Mouse (Mus musculus): ENCODE measurements around the gene Ufc1. TPM values are rescaled to one million over a fixed set of nuclear protein-coding genes. Genes with fewer than 3 reads are reported as not detected.
A peak's percentile ranks its signal among the peaks of the same experiment; 100 is the strongest.
"Not testable (repeated sequence)": the region's sequence is repeated elsewhere in the genome, so short reads cannot be mapped to it uniquely, and the experiment has no call there.

Ufc1 gene
- total RNA-seq, 2 experiments from 2014 or later: 84.3 to 93.2 TPM

DNA sequence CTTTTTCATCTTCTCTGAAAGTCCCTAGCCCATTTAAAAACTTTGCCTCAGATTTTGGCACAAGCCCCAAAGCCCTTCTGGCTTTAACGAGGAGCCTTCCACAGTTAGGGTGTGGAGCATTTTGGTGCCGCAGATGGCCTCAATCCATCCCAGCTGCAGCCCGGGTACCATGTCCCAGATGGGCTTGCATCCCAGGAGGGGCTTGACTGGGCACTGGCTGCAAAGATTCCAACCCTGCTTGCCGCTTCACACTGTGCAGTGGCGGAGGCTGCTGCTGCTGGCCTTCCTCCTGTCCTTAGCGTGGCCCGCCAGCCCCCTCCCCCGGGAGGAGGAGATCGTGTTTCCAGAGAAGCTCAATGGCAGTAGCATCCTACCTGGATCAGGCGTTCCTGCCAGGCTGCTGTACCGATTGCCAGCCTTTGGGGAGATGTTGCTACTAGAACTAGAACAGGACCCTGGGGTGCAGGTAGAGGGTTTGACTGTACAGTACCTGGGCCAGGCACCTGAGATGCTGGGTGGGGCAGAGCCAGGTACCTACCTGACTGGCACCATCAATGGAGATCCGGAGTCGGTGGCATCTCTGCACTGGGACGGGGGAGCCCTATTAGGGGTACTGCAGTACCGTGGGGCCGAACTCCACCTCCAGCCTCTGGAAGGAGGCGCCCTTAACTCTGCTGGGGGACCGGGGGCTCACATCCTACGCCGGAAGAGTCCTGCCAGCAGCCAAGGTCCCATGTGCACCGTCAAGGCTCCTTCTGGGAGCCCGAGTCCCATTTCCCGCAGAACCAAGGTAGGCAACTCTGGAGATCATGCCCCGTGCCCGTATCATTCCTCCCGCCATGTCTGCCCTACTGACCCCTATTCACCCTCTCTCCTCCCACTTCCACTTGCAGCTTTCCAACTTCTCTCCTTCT, 43.9 kb downstream of the Ufc1 start, which contains the start of gene Ndufs2:
TSS of gene Ndufs2 (minus strand) at position 709 of the 914 bp plus-strand sequence.
- TF ChIP-seq CTCF (IDR thresholded peaks at IDR 0.05): no peak
- Histone ChIP-seq H3K27ac (peak within 1 kb of the TSS; percentile 97), H3K4me3 (peak within 1 kb of the TSS; percentile 75)
- intact Hi-C loops (cut with DNase I): no loop called here
- peak; percentile 60 for DNase-seq

DNA sequence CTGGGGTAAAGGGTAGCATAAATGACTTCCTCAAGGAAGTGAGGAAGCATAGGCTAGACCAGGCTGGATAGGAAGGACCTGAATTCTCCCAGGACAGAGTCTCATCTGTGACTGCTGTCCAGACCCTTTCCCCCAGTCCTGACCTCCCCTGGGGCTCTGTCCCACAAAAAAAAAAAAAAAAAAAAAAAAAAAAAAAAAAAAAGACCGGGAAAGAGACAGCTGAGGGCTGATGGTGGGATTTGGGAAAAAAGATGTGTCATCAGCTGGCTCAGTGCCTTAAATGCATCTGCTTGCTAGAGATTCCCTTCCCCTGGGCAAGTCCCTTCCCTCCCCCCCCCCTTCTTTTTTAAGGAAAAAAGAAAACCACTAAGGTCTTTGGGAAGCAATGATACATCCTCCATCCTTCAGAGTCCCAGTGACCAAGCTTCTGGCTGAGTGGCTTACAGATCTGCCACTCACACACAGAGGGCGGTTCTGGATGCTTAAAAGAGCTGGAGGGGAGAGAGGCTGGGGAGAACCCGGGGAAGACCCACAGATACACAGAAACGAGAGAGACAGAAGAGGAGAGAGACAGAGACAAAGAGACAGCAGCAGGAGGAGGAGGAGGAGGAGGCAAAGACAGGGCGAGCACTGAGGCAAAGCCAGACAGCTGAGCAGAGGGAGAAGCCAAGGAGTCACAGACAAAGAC, 44.8 kb downstream of the Ufc1 start, which contains the start of gene Adamts4:
TSS of gene Adamts4 (plus strand) at position 509 of the 688 bp plus-strand sequence.
- intact Hi-C loops (cut with DNase I): no loop called here
- Histone ChIP-seq H3K27ac (peak within 1 kb of the TSS; percentile 97), H3K4me3 (peak within 1 kb of the TSS; percentile 75)
- no peak for TF ChIP-seq CTCF (IDR thresholded peaks at IDR 0.05)
- peak; percentile 60 for DNase-seq

DNA sequence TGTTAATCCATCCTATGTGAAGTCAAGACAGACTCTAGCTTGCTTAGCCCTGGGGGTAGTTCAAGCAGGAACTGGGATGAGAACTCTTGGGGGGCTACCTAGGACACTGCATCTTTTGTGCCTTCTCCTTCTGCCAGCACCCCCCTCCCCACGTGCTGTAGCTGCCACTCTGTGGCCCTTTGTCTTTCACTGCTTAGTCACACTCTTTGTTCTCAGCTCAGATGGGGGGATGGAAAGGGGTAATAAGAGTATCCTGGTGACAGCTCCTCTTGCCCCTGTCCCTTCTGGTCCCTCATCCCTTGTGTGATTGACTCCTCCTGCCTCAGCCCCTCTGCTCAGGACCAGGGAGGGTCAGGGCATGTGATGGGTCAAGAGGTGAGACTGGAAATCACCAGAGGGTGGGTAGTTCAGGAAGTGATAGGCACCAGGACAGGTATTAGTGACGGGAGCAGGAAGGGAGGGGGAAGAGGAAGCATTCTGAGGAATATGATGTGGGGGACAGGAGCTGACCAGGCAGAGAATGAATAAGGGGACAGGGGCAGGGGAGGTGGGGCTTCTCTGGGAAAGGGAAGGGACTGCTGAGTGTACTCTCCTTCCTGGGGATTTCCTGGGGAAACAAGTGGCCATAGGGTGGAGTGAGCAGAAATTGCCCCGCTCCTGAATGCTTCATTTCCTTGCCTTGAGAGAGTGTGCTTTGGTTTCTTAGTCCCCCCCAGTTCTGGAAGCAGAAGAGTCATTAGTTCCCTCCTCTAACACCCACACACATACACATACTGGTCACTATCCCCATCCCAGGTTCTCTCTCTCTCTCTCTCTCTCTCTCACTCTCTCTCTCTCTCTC, 46.2 kb downstream of the Ufc1 start:
- no peak for TF ChIP-seq CTCF (IDR thresholded peaks at IDR 0.05)
- peak overlapping the region; percentile 89 for H3K4me3 ChIP-seq
- peak overlapping the region; percentile 97 for H3K27ac ChIP-seq
- intact Hi-C loops (cut with DNase I): no loop called here
- DNase-seq: peak; percentile 14

DNA sequence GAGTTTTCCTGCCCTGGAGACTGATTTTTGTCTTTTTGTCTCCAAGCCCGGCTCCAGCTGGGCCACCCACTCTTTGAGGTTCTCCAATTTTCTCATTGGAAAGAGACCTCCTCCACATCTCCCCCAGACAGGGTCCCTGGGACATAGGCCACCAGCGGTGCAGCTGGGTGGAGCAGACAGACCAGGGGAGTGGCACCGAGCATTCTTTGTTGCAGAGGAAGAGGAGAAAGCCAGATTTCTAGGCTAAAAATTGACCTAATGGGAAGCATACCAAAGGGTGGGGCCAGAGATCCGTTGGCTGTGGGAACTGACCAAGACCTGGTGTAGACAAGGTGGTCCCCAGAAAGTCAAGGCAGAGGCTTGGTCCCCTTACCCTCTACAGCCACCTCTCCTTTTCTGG, 46.9 kb downstream of the Ufc1 start:
- intact Hi-C loops (cut with DNase I): loop anchor here (1.0 kb wide), 1 partner anchor 26 kb away; the partner anchor contains the start of gene Tomm40l
- Histone ChIP-seq H3K4me3 (peak overlapping the region; percentile 89), H3K27ac (peak overlapping the region; percentile 97)
- TF ChIP-seq CTCF (IDR thresholded peaks at IDR 0.05): no peak
- DNase-seq: peak; percentile 32

- TF ChIP-seq CTCF (IDR thresholded peaks at IDR 0.05): no peak
- DNase-seq: no peak
- intact Hi-C loops (cut with DNase I): loop anchor here (1.0 kb wide), 1 partner anchor 25 kb away; the partner anchor contains the start of gene Tomm40l
- peak overlapping the region; percentile 89 for H3K4me3 ChIP-seq
- H3K27ac ChIP-seq: peak overlapping the region; percentile 97
Observed at GRCm38 (mm10) chr1:171247453-171247841, 47.4 kb downstream of the Ufc1 start.

- TF ChIP-seq CTCF (IDR thresholded peaks at IDR 0.05): peak; percentile 98
- DNase-seq: peak; percentile 98
- intact Hi-C loops (cut with DNase I): loop anchor here (1.0 kb wide), 1 partner anchor 25 kb away; the partner anchor contains the start of gene Tomm40l
- Histone ChIP-seq H3K27ac (peak overlapping the region; percentile 97), H3K4me3 (peak overlapping the region; percentile 89)
Observed at GRCm38 (mm10) chr1:171246709-171247452, 47.9 kb downstream of the Ufc1 start.

DNA sequence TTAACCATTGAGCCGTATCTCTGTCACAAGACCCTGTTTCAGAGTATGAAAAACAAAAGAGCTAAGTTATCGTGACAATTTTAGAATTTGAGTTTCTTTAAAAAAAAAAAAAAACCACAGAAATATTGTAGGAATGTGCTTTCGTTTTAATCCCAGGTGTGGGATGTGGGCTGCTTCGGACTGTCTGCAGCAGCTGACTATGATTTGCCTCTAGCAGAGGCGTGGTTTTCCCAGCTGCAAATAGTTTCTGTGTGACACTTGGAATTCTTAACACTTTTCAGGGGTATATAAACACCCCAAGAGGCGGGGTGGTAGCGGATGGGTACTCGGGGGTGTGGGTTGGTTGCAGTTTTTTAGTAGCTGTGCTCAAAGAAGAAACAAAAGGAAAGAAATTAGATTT, 49.5 kb downstream of the Ufc1 start:
- intact Hi-C loops (cut with DNase I): no loop called here
- Histone ChIP-seq H3K27ac (peak overlapping the region; percentile 97), H3K4me3 (peak overlapping the region; percentile 89)
- no peak for TF ChIP-seq CTCF (IDR thresholded peaks at IDR 0.05)
- DNase-seq: peak; percentile 10

- intact Hi-C loops (cut with DNase I); H3K4me3 ChIP-seq: not testable (repeated sequence)
- peak overlapping the region; percentile 89 for H3K27ac ChIP-seq
- DNase-seq: peak; percentile 14
Observed at GRCm38 (mm10) chr1:171241952-171242351, 52.9 kb downstream of the Ufc1 start.

DNA sequence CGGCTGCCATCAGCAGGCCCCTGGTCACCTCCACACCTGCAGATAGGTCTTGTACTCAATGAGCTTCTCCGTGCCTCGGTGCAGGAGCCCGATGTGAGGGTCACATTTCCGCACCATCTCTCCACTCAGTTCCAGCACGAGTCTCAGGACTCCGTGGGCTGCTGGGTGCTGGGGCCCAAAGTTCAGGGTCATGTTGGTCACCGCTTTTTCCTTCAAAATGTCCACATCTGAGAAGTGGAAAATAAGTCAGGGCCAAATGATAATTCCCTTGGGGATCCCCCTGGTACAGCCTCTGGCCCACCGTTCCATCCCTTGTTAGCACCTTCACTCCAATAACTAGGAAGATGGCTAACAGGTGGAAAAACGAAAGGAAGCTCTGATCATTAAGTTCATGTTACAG, 53.9 kb downstream of the Ufc1 start:
- Histone ChIP-seq H3K27ac (peak overlapping the region; percentile 89), H3K4me3 (peak overlapping the region; percentile 61)
- DNase-seq: no peak
- no peak for TF ChIP-seq CTCF (IDR thresholded peaks at IDR 0.05)
- intact Hi-C loops (cut with DNase I): no loop called here

DNA sequence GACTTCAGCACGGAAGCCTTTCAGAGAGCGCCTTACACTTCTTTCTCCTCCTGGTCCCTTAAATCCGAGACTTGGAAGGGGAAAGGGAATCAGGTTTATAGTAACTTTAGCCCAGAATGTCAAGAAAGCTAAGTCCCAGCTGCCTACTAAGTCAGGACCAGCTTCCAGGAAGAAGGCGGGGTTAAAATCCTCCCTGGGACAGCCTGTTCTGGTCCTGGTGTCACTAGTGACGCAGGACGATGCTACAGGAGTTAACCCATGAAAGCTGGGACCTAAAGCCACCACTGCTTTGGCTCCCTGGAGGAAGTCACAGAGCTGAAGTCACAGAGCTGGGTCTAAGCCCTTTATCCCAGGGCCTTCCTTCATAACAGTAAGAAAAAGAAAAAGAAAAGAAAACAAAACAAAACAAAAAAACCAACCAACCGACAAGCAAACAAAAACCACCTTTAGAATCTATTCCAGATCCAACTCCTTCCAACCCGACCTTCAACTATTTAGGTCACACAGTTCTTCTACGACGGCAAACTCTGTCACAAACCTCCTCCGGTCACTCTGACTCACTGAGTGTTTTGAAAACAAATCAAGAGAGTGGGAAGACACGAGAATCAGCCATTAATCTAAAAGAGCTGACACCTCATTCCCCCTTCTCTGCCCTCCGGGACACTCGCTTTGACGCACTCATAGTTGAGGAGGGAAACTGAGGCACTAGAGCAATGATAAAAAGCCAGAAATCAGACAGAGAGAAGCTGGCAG, 54.7 kb downstream of the Ufc1 start:
- no peak for TF ChIP-seq CTCF (IDR thresholded peaks at IDR 0.05)
- Histone ChIP-seq H3K4me3 (peak overlapping the region; percentile 61), H3K27ac (peak overlapping the region; percentile 89)
- intact Hi-C loops (cut with DNase I): loop anchor here (2.0 kb wide), 1 partner anchor 17 kb away; the partner anchor contains the start of gene Tomm40l
- peak; percentile 83 for DNase-seq

Other genes starting within 250 kb of the Ufc1 start
- gene Fcgr3, start 230.1 kb downstream of the Ufc1 start, total RNA-seq (2021): 1 to 10 TPM; 1.8 to 4.3 TPM
- gene Cfap126, start 181.1 kb downstream of the Ufc1 start, total RNA-seq (2021): 1 to 10 TPM in 1 of 2 experiments, under 1 TPM in 1; 0.75 to 1.8 TPM
- gene Sdhc, start 144.4 kb downstream of the Ufc1 start, total RNA-seq (2021): 100 to 1,000 TPM; 635 to 909 TPM
- gene Mpz, start 144.3 kb downstream of the Ufc1 start, total RNA-seq (2021): 10 to 100 TPM; 24.7 to 27.7 TPM
- gene Pcp4l1, start 98.8 kb downstream of the Ufc1 start, total RNA-seq (2021): 10 to 100 TPM; 58.3 to 75.0 TPM
- not detected for gene Nr1i3, start 81.1 kb downstream of the Ufc1 start, total RNA-seq (2021)
- gene Tomm40l, start 72.5 kb downstream of the Ufc1 start, total RNA-seq (2021): 10 to 100 TPM; 43.2 to 56.3 TPM
- gene Apoa2, start 70.0 kb downstream of the Ufc1 start, total RNA-seq (2021): under 1 TPM in 1 of 2 experiments, not detected in 1; 0.59 TPM
- gene Fcer1g, start 60.7 kb downstream of the Ufc1 start, total RNA-seq (2021): 1 to 10 TPM; 2.5 to 6.1 TPM
- under 1 TPM; 0.15 to 0.73 TPM for gene Adamts4, start 44.6 kb downstream of the Ufc1 start, total RNA-seq (2021)
- gene Ndufs2, start 43.6 kb downstream of the Ufc1 start, total RNA-seq (2021): 1,000 to 10,000 TPM; 1,014 to 1,063 TPM
- gene B4galt3, start 24.7 kb downstream of the Ufc1 start, total RNA-seq (2021): 10 to 100 TPM; 12.1 to 12.5 TPM
- 1 to 10 TPM; 7.9 to 8.6 TPM for gene Ppox, start 13.8 kb downstream of the Ufc1 start, total RNA-seq (2021)
- 10 to 100 TPM; 15.8 to 18.7 TPM for gene Usp21, start 7.0 kb downstream of the Ufc1 start, total RNA-seq (2021)
- gene Dedd, start 34.1 kb upstream of the Ufc1 start, total RNA-seq (2021): 10 to 100 TPM; 32.4 to 35.5 TPM
- 10 to 100 TPM; 29.4 to 30.4 TPM for gene Nit1, start 50.6 kb upstream of the Ufc1 start, total RNA-seq (2021)
- gene Pfdn2, start 50.6 kb upstream of the Ufc1 start, total RNA-seq (2021): 100 to 1,000 TPM in 1 of 2 experiments, 10 to 100 TPM in 1; 93.2 to 101 TPM
- gene Klhdc9, start 65.8 kb upstream of the Ufc1 start, total RNA-seq (2021): not detected
- gene Nectin4, start 75.1 kb upstream of the Ufc1 start, total RNA-seq (2021): under 1 TPM in 1 of 2 experiments, not detected in 1; 0.06 TPM
- under 1 TPM; 0.38 to 0.73 TPM for gene Arhgap30, start 93.9 kb upstream of the Ufc1 start, total RNA-seq (2021)
- gene Usf1, start 116.3 kb upstream of the Ufc1 start, total RNA-seq (2021): 10 to 100 TPM; 29.9 to 36.8 TPM
- gene Tstd1, start 123.8 kb upstream of the Ufc1 start, total RNA-seq (2021): under 1 TPM; 0.84 to 0.92 TPM
- gene F11r, start 142.5 kb upstream of the Ufc1 start, total RNA-seq (2021): 1 to 10 TPM; 4.2 to 6.0 TPM
- gene Alyref2, start 208.5 kb upstream of the Ufc1 start, total RNA-seq (2021): 1 to 10 TPM; 1.3 to 1.7 TPM
- gene Itln1, start 240.3 kb upstream of the Ufc1 start, total RNA-seq (2021): not detected